Mouse (Mus musculus) midbrain, embryonic 12.5 days (tissue): ENCODE results near the gene Thy1. TPM values are rescaled to one million over a fixed set of nuclear protein-coding genes. Genes with fewer than 3 reads are reported as not detected.

Source experiments
- ATAC-seq: fragments of 200-750 bp; cut with Nextera tagmentation; 2 replicates; pipeline ENCODE4 v1.8.0; 2017; ENCODE audit warnings: low read depth, moderate TSS enrichment, moderate library complexity; ENCODE audit not compliant: low FRiP score
- H3K27ac ChIP-seq: fragments of 300-500 bp; sonication (generic); replicated peaks from 2 replicates; pipeline ENCODE4 v1.5.1; 2016; ENCODE audit warnings: mild to moderate bottlenecking
- H3K27me3 ChIP-seq: fragments of 300-500 bp; sonication (generic); 2 replicates; pipeline ENCODE4 v1.6.1; 2016; ENCODE audit warnings: mild to moderate bottlenecking
- H3K36me3 ChIP-seq: fragments of 300-500 bp; sonication (generic); 2 replicates; pipeline ENCODE4 v1.6.1; 2016
- H3K4me1 ChIP-seq: fragments of 300-500 bp; sonication (generic); 2 replicates; pipeline ENCODE4 v1.6.1; 2016
- H3K4me2 ChIP-seq: fragments of 300-500 bp; sonication (generic); replicated peaks from 2 replicates; pipeline ENCODE4 v1.6.1; 2016; ENCODE audit warnings: mild to moderate bottlenecking, moderate library complexity
- H3K4me3 ChIP-seq: fragments of 300-500 bp; sonication (generic); 2 replicates; pipeline ENCODE4 v1.5.1; 2016; ENCODE audit warnings: mild to moderate bottlenecking
- H3K9ac ChIP-seq: fragments of 300-500 bp; sonication (generic); replicated peaks from 2 replicates; pipeline ENCODE4 v1.6.1; 2016; ENCODE audit warnings: mild to moderate bottlenecking, moderate library complexity
- H3K9me3 ChIP-seq: fragments of 300-500 bp; sonication (generic); 2 replicates; pipeline ENCODE4 v1.6.1; 2016; ENCODE audit warnings: mild to moderate bottlenecking
- WGBS: fragments of 180-500 bp; shearing (Covaris S2); methylation state at CpG from one replicate; pipeline ENCODE4 v1.1.7; 2016; 5-methylcytosine and 5-hydroxymethylcytosine counted together
- polyA plus RNA-seq: library from polyadenylated mRNA; unstranded; fragments of >200 nt; fragmentation: Nextera tagmentation; extraction: Ambion mirVana; gene quantifications from 2 replicates; pipeline ENCODE4 v1.2.1, GENCODE M21; 2016

Thy1 gene
- polyA plus RNA-seq, 1 experiment from 2014 or later: not detected

DNA sequence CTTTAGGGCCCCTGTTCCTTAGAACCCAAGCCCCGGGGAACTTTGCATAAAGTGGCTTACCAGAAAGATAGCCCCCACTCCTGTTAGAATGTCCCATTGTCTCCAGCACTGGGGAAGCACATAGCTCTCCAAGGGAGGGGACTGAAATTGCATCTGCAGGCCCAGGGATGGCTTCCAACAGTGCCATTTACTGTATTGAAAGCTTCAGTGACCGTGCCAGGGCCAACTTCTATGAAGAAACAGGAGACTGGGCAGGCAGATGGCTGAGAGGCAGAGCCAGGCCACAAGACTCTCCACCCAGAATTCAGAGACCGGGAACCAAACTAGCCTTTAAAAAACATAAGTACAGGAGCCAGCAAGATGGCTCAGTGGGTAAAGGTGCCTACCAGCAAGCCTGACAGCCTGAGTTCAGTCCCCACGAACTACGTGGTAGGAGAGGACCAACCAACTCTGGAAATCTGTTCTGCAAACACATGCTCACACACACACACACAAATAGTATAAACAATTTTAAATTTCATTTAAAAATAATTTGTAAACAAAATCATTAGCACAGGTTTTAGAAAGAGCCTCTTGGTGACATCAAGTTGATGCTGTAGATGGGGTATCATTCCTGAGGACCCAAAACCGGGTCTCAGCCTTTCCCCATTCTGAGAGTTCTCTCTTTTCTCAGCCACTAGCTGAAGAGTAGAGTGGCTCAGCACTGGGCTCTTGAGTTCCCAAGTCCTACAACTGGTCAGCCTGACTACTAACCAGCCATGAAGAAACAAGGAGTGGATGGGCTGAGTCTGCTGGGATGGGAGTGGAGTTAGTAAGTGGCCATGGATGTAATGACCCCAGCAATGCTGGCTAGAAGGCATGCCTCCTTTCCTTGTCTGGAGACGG, 1.4 kb upstream of the Thy1 start:
- 70% methylated on average over 7 of the region's 7 CpGs for WGBS
- H3K4me1 ChIP-seq: peaks cover 12% of the 10 kb centered on the region
- no peak overlapping the region for H3K4me3 ChIP-seq
- H3K27me3 ChIP-seq: peaks cover 50% of the 10 kb centered on the region
- no peak overlapping the region for H3K27ac ChIP-seq
- no peaks in the 10 kb centered on the region for H3K9me3 ChIP-seq
- no peak for ATAC-seq
- no peaks in the 10 kb centered on the region for H3K36me3 ChIP-seq
- H3K4me2 ChIP-seq: no peak overlapping the region
- H3K9ac ChIP-seq: no peak overlapping the region

DNA sequence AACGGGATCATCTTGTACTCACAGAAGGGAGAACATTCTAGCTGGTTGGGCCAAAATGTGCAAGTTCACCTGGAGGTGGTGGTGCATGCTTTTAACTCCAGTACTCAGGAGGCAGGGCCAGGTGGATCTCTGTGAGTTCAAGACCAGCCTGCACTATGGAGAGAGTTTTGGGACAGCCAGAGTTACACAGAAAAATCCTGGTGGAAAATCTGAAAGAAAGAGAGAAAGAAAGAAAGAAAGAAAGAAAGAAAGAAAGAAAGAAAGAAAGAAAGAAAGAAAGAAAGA, 846 bp upstream of the Thy1 start:
- ATAC-seq: no peak
- Histone ChIP-seq H3K4me3 (no peak overlapping the region), H3K4me2 (no peak overlapping the region), H3K4me1 (peaks cover 12% of the 10 kb centered on the region), H3K9ac (no peak overlapping the region), H3K9me3 (no peaks in the 10 kb centered on the region), H3K36me3 (no peaks in the 10 kb centered on the region), H3K27me3 (peaks cover 50% of the 10 kb centered on the region), H3K27ac (no peak overlapping the region)
- WGBS: 83% methylated on average over 1 of the region's 1 CpGs

DNA sequence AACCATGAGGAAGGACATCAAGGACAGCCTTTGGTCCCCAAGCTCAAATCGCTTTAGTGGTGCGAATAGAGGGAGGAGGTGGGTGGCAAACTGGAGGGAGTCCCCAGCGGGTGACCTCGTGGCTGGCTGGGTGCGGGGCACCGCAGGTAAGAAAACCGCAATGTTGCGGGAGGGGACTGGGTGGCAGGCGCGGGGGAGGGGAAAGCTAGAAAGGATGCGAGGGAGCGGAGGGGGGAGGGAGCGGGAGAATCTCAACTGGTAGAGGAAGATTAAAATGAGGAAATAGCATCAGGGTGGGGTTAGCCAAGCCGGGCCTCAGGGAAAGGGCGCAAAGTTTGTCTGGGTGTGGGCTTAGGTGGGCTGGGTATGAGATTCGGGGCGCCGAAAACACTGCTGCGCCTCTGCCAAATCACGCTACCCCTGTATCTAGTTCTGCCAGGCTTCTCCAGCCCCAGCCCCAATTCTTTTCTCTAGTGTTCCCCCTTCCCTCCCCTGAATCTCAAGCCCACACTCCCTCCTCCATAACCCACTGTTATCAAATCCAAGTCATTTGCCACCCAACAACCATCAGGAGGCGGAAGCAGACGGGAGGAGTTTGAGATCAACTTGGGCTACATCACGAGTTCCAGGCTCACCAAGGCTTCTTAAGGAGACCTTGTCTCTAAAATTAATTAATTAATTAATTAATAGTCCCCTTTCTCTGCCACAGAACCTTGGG, 683 bp downstream of the Thy1 start:
- peak overlapping the region; percentile 38 for H3K4me3 ChIP-seq
- no peak for ATAC-seq
- peaks cover 12% of the 10 kb centered on the region for H3K4me1 ChIP-seq
- H3K36me3 ChIP-seq: no peaks in the 10 kb centered on the region
- no peak overlapping the region for H3K9ac ChIP-seq
- H3K27ac ChIP-seq: no peak overlapping the region
- no peaks in the 10 kb centered on the region for H3K9me3 ChIP-seq
- WGBS: 2% methylated on average over 22 of the region's 23 CpGs
- peak overlapping the region; percentile 64 for H3K4me2 ChIP-seq
- H3K27me3 ChIP-seq: peaks cover 56% of the 10 kb centered on the region

DNA sequence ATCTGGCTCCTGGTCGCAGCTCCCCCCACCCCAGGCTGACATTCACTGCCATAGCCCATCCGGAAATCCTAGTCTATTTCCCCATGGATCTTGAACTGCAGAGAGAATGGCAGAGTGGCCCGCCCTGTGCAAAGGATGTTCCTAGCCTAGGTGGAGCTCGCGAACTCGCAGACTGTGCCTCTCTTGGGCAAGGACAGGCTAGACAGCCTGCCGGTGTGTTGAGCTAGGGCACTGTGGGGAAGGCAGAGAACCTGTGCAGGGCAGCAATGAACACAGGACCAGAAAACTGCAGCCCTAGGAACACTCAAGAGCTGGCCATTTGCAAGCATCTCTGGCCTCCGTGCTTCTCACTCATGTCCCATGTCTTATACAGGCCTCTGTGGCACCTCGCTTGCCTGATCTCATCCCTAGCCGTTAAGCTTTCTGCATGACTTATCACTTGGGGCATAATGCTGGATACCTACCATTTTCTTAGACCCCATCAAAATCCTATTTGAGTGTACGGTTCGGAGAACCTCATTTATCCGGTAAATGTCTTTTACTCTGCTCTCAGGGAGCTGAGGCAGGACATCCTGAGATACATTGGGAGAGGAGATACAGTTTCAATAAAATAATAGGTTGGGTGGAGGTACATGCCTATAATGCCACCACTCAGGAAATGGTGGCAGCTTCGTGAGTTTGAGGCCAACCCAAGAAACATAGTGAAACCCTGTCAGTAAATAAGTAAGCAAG, 1.4 kb downstream of the Thy1 start:
- Histone ChIP-seq H3K9ac (no peak overlapping the region), H3K4me1 (peaks cover 12% of the 10 kb centered on the region), H3K4me3 (no peak overlapping the region), H3K27me3 (peaks cover 56% of the 10 kb centered on the region), H3K36me3 (no peaks in the 10 kb centered on the region), H3K4me2 (no peak overlapping the region), H3K27ac (no peak overlapping the region), H3K9me3 (no peaks in the 10 kb centered on the region)
- 41% methylated on average over 14 of the region's 14 CpGs for WGBS
- no peak for ATAC-seq

DNA sequence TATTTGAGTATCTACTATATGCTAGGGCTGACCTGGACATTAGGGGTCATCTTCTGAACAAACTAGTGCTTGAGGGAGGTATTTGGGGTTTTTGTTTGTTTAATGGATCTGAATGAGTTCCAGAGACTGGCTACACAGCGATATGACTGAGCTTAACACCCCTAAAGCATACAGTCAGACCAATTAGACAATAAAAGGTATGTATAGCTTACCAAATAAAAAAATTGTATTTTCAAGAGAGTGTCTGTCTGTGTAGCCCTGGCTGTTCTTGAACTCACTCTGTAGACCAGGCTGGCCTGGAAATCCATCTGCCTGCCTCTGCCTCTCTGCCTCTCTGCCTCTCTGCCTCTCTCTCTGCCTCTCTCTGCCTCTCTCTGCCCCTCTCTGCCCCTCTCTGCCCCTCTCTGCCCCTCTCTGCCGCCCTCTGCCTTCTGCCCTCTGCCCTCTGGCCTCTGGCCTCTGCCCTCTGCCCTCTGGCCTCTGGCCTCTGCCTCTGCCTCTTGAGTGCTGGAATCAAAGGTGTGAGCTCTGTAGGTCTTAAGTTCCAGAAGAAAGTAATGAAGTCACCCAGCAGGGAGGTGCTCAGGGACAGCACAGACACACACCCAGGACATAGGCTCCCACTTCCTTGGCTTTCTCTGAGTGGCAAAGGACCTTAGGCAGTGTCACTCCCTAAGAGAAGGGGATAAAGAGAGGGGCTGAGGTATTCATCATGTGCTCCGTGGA, 2.1 kb downstream of the Thy1 start:
- WGBS: 74% methylated on average over 3 of the region's 3 CpGs
- H3K27me3 ChIP-seq: peaks cover 56% of the 10 kb centered on the region

DNA sequence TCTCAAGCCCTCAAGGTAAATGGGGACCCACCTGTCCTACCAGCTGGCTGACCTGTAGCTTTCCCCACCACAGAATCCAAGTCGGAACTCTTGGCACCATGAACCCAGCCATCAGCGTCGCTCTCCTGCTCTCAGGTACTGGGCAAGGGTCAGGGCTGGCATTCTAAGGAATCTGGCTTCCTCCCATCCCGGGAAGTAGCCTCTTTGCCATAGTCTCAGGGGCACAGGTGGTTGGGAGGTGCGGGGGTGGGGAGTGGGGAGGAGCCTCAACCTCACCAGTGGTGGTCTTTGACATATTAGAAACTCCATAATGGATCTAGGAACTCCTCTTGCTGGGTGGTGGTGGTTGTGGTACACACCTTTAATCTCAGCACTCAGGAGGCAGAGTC, 2.7 kb downstream of the Thy1 start:
- H3K27me3 ChIP-seq: peaks cover 55% of the 10 kb centered on the region

More for the DNA sequence above, 2.1 kb downstream of the Thy1 start:
- Histone ChIP-seq H3K4me3 (no peak overlapping the region), H3K4me1 (peaks cover 12% of the 10 kb centered on the region), H3K9me3 (no peaks in the 10 kb centered on the region), H3K9ac (no peak overlapping the region), H3K4me2 (no peak overlapping the region), H3K36me3 (no peaks in the 10 kb centered on the region), H3K27ac (no peak overlapping the region)
- no peak for ATAC-seq

DNA sequence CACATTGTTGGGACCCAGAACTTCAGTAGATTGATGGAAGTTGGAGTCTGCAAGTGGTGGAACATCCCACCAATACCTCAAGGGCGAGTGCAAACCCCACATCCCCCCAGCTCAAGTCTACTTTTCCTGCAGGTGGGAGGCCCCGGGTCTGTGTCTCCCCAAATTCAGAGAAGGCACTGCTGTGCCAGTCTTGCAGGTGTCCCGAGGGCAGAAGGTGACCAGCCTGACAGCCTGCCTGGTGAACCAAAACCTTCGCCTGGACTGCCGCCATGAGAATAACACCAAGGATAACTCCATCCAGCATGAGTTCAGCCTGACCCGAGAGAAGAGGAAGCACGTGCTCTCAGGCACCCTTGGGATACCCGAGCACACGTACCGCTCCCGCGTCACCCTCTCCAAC, 3.2 kb downstream of the Thy1 start:
- Histone ChIP-seq H3K4me1 (peaks cover 12% of the 10 kb centered on the region), H3K9ac (no peak overlapping the region), H3K27ac (no peak overlapping the region), H3K27me3 (peaks cover 50% of the 10 kb centered on the region), H3K36me3 (no peaks in the 10 kb centered on the region), H3K9me3 (no peaks in the 10 kb centered on the region), H3K4me3 (no peak overlapping the region), H3K4me2 (no peak overlapping the region)
- no peak for ATAC-seq
- 89% methylated on average over 12 of the region's 12 CpGs for WGBS

More for the DNA sequence above, 2.7 kb downstream of the Thy1 start:
- Histone ChIP-seq H3K9ac (no peak overlapping the region), H3K4me2 (no peak overlapping the region), H3K36me3 (no peaks in the 10 kb centered on the region), H3K27ac (no peak overlapping the region), H3K4me1 (peaks cover 12% of the 10 kb centered on the region), H3K4me3 (no peak overlapping the region), H3K9me3 (no peaks in the 10 kb centered on the region)
- no peak for ATAC-seq
- 84% methylated on average over 5 of the region's 5 CpGs for WGBS

DNA sequence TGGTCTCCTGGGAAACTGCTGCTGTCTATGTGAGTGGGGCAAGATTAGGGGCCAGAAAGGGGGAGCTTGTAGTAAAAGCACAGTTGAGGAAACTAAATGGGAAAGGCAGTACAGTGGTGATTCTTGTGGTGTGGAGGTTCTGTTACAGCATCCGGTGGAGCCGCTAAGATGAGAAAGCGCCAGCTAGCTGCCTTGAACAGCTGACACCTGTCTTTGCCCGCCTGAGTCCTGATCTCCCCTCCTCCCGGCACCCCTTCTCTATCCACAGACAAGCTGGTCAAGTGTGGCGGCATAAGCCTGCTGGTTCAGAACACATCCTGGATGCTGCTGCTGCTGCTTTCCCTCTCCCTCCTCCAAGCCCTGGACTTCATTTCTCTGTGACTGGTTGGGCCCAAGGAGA, 3.9 kb downstream of the Thy1 start:
- peaks cover 45% of the 10 kb centered on the region for H3K27me3 ChIP-seq

DNA sequence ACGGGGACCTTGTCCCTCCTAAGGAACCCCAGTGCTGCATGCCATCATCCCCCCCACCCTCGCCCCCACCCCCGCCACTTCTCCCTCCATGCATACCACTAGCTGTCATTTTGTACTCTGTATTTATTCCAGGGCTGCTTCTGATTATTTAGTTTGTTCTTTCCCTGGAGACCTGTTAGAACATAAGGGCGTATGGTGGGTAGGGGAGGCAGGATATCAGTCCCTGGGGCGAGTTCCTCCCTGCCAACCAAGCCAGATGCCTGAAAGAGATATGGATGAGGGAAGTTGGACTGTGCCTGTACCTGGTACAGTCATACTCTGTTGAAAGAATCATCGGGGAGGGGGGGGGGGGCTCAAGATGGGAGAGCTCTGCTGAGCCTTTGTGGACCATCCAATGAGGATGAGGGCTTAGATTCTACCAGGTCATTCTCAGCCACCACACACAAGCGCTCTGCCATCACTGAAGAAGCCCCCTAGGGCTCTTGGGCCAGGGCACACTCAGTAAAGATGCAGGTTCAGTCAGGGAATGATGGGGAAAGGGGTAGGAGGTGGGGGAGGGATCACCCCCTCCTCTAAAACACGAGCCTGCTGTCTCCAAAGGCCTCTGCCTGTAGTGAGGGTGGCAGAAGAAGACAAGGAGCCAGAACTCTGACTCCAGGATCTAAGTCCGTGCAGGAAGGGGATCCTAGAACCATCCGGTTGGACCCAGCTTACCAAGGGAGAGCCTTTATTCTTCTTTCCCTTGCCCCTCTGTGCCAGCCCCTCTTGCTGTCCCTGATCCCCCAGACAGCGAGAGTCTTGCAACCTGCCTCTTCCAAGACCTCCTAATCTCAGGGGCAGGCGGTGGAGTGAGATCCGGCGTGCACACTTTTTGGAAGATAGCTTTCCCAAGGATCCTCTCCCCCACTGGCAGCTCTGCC, 4.6 kb downstream of the Thy1 start:
- WGBS: 74% methylated on average over 14 of the region's 14 CpGs
- no peaks in the 10 kb centered on the region for H3K9me3 ChIP-seq
- no peak overlapping the region for H3K4me2 ChIP-seq
- H3K4me1 ChIP-seq: peaks cover 11% of the 10 kb centered on the region
- ATAC-seq: no peak
- no peak overlapping the region for H3K27ac ChIP-seq
- no peak overlapping the region for H3K4me3 ChIP-seq
- H3K36me3 ChIP-seq: no peaks in the 10 kb centered on the region
- H3K27me3 ChIP-seq: peaks cover 38% of the 10 kb centered on the region
- no peak overlapping the region for H3K9ac ChIP-seq

More for the DNA sequence above, 3.9 kb downstream of the Thy1 start:
- Histone ChIP-seq H3K36me3 (no peaks in the 10 kb centered on the region), H3K4me1 (peaks cover 12% of the 10 kb centered on the region), H3K4me2 (no peak overlapping the region), H3K4me3 (no peak overlapping the region), H3K9ac (no peak overlapping the region), H3K27ac (no peak overlapping the region), H3K9me3 (no peaks in the 10 kb centered on the region)
- WGBS: 64% methylated on average over 6 of the region's 6 CpGs
- ATAC-seq: no peak

DNA sequence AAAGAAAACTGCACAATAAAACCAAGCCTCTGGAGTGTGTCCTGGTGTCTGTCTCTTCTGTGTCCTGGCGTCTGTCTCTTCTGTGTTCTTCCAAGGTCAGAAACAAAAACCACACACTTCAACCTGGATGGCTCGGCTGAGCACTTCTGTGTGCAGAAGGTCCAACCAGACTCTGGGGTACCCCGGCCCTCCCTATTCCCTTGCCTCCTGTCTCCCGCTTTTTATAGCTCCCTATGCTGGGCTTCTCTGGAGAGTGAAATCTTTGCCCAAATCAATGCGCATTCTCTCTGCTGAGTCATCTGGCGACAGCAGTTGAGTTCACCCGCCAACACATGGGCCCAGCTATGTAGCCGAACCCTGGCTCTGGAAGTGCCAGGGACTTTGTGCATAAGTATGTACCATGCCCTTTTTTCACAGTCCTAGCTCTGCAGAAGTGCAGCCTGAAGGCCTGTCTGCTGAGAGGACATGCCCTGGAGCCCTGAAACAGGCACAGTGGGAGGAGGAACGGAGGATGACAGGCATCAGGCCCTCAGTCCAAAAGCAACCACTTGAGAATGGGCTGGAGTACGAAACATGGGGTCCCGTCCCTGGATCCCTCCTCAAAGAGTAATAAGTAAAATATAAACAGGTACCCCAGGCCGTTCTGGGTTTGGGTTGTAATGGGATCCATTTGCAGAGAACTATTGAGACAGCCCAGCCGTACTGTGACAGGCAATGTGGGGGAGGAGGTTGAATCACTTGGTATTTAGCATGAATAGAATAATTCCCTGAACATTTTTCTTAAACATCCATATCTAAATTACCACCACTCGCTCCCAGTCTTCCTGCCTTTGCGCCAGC, 5.6 kb downstream of the Thy1 start:
- H3K9ac ChIP-seq: no peak overlapping the region
- no peaks in the 10 kb centered on the region for H3K9me3 ChIP-seq
- peaks cover 2% of the 10 kb centered on the region; the same call in 1 of the 2 replicates for H3K4me1 ChIP-seq
- H3K27me3 ChIP-seq: peaks cover 29% of the 10 kb centered on the region
- H3K4me2 ChIP-seq: no peak overlapping the region
- H3K4me3 ChIP-seq: no peak overlapping the region
- ATAC-seq: no peak
- WGBS: 83% methylated on average over 15 of the region's 15 CpGs
- no peaks in the 10 kb centered on the region for H3K36me3 ChIP-seq
- H3K27ac ChIP-seq: no peak overlapping the region
